Mouse (Mus musculus) limb, embryonic 11.5 days (tissue): ENCODE results near the gene Gale. TPM values are rescaled to one million over a fixed set of nuclear protein-coding genes. Genes with fewer than 3 reads are reported as not detected.
A peak's percentile ranks its signal among the peaks of the same experiment; 100 is the strongest.

Experiments
- ATAC-seq: fragments of 200-750 bp; cut with Nextera tagmentation; 2 replicates; pipeline ENCODE4 v1.8.0; 2017; ENCODE audit warnings: low read depth; ENCODE audit not compliant: insufficient number of reproducible peaks, low FRiP score, low TSS enrichment
- DNase-seq: peaks from one replicate; pipeline ENCODE4 v3.0.0-alpha.2; 2015; ENCODE audit warnings: low spot score
- H3K27ac ChIP-seq: fragments of 300-500 bp; sonication (generic); replicated peaks from 2 replicates; pipeline ENCODE4 v1.5.1; 2014; ENCODE audit warnings: low read depth, mild to moderate bottlenecking, low read length
- H3K27me3 ChIP-seq: fragments of 300-500 bp; sonication (generic); 2 replicates; pipeline ENCODE4 v1.6.1; 2014; ENCODE audit warnings: mild to moderate bottlenecking, low read length, mixed read lengths; ENCODE audit not compliant: control insufficient read depth, insufficient read depth
- H3K36me3 ChIP-seq: fragments of 300-500 bp; sonication (generic); 2 replicates; pipeline ENCODE4 v1.6.1; 2014; ENCODE audit warnings: mild to moderate bottlenecking, low read length, moderate library complexity, mixed read lengths; ENCODE audit not compliant: control insufficient read depth, insufficient read depth
- H3K4me1 ChIP-seq: fragments of 300-500 bp; sonication (generic); 2 replicates; pipeline ENCODE4 v1.6.1; 2014; ENCODE audit warnings: low read length, mixed read lengths; ENCODE audit not compliant: control insufficient read depth, insufficient read depth
- H3K4me2 ChIP-seq: fragments of 300-500 bp; sonication (generic); 2 replicates; pipeline ENCODE4 v1.6.1; 2014; ENCODE audit warnings: low read depth, mild to moderate bottlenecking, moderate library complexity; ENCODE audit not compliant: severe bottlenecking
- H3K4me3 ChIP-seq: fragments of 300-500 bp; sonication (generic); 2 replicates; pipeline ENCODE4 v1.5.1; 2014; ENCODE audit warnings: low read depth, low read length
- H3K9ac ChIP-seq: fragments of 300-500 bp; sonication (generic); 2 replicates; pipeline ENCODE4 v1.6.1; 2014; ENCODE audit warnings: mild to moderate bottlenecking, low read length
- H3K9me3 ChIP-seq: fragments of 300-500 bp; sonication (generic); 2 replicates; pipeline ENCODE4 v1.6.1; 2016; ENCODE audit warnings: low read length; ENCODE audit not compliant: control insufficient read depth
- WGBS: fragments of 180-500 bp; shearing (Covaris S2); extraction: QIAGEN DNeasy Blood & Tissue Kit; methylation state at CpG from one replicate; pipeline ENCODE4 v1.1.7; 2014; 5-methylcytosine and 5-hydroxymethylcytosine counted together
- polyA plus RNA-seq: library from polyadenylated mRNA; unstranded; fragments of >200 nt; fragmentation: Nextera tagmentation; extraction: Ambion mirVana; gene quantifications from 2 replicates; pipeline ENCODE4 v1.2.1, GENCODE M21; 2014

Gale gene
- polyA plus RNA-seq, 1 experiment from 2014 or later, result 28.8 TPM

- Histone ChIP-seq H3K4me1 (no peaks in the 10 kb centered on the region), H3K36me3 (peaks cover 2% of the 10 kb centered on the region; the same call in 1 of the 2 replicates), H3K27me3 (no peaks in the 10 kb centered on the region), H3K27ac (no peak overlapping the region), H3K4me2 (no peak overlapping the region), H3K9ac (no peak overlapping the region), H3K4me3 (no peak overlapping the region), H3K9me3 (no peaks in the 10 kb centered on the region)
- DNase-seq (no peak), ATAC-seq (no peak)
- 67% methylated on average over 8 of the region's 8 CpGs for WGBS
These were observed 5.2 kb upstream of the Gale start for GRCm38 (mm10) chr4:135958354-135958753.

GRCm38 (mm10) chr4:135960717-135961116 is 2.8 kb upstream of the Gale start:
- H3K36me3 ChIP-seq, result no peaks in the 10 kb centered on the region; the same call in 1 of the 2 replicates
- no peak overlapping the region for H3K27ac ChIP-seq
- ATAC-seq (no peak), DNase-seq (peak; percentile 90)
- WGBS, result 23% methylated on average over 5 of the region's 5 CpGs
- H3K4me2 ChIP-seq, result no peak overlapping the region
- H3K9me3 ChIP-seq, result no peaks in the 10 kb centered on the region
- H3K27me3 ChIP-seq, result no peaks in the 10 kb centered on the region
- no peak overlapping the region for H3K9ac ChIP-seq
- peaks cover 9% of the 10 kb centered on the region for H3K4me1 ChIP-seq
- H3K4me3 ChIP-seq, result no peak overlapping the region

GRCm38 (mm10) chr4:135961709-135962108 is 1.8 kb upstream of the Gale start:
- Histone ChIP-seq H3K4me2 (no peak overlapping the region), H3K4me1 (peaks cover 9% of the 10 kb centered on the region), H3K27ac (no peak overlapping the region), H3K36me3 (peaks cover 2% of the 10 kb centered on the region; the same call in 1 of the 2 replicates), H3K27me3 (no peaks in the 10 kb centered on the region), H3K4me3 (no peak overlapping the region), H3K9me3 (no peaks in the 10 kb centered on the region), H3K9ac (no peak overlapping the region)
- 88% methylated on average over 5 of the region's 5 CpGs for WGBS
- ATAC-seq (no peak), DNase-seq (no peak)

- no peak overlapping the region for H3K4me2 ChIP-seq
- no peak overlapping the region for H3K4me3 ChIP-seq
- peaks cover 9% of the 10 kb centered on the region for H3K4me1 ChIP-seq
- no peak overlapping the region for H3K27ac ChIP-seq
- DNase-seq (no peak), ATAC-seq (no peak)
- H3K36me3 ChIP-seq, result peaks cover 4% of the 10 kb centered on the region
- H3K9me3 ChIP-seq, result no peaks in the 10 kb centered on the region
- no peak overlapping the region for H3K9ac ChIP-seq
- no peaks in the 10 kb centered on the region for H3K27me3 ChIP-seq
- 90% methylated on average over 7 of the region's 7 CpGs for WGBS
These were observed 1.3 kb upstream of the Gale start for GRCm38 (mm10) chr4:135962198-135962597.

- Histone ChIP-seq H3K27ac (0 out of 2 replicates have a peak overlapping the region, but pooled peaks have one; percentile 24), H3K4me1 (peaks cover 9% of the 10 kb centered on the region), H3K4me3 (peak overlapping the region; percentile 47), H3K4me2 (peak overlapping the region; percentile 94), H3K36me3 (peaks cover 10% of the 10 kb centered on the region), H3K9ac (peak overlapping the region; percentile 71), H3K9me3 (no peaks in the 10 kb centered on the region), H3K27me3 (no peaks in the 10 kb centered on the region)
- ATAC-seq, result no peak
- no peak for DNase-seq
- 4% methylated on average over 15 of the region's 15 CpGs for WGBS
These were observed 581 bp upstream of the Gale start for GRCm38 (mm10) chr4:135962946-135963345.

GRCm38 (mm10) chr4:135964426-135964825 is 899 bp downstream of the Gale start:
- peak overlapping the region; percentile 46 for H3K9ac ChIP-seq
- WGBS, result 4% methylated on average over 12 of the region's 12 CpGs
- H3K4me3 ChIP-seq, result peak overlapping the region; percentile 47
- H3K4me1 ChIP-seq, result peaks cover 9% of the 10 kb centered on the region
- DNase-seq (no peak), ATAC-seq (no peak)
- no peaks in the 10 kb centered on the region for H3K27me3 ChIP-seq
- H3K36me3 ChIP-seq, result peaks cover 15% of the 10 kb centered on the region
- H3K27ac ChIP-seq, result no peak overlapping the region
- H3K9me3 ChIP-seq, result no peaks in the 10 kb centered on the region
- H3K4me2 ChIP-seq, result peak overlapping the region; percentile 94

GRCm38 (mm10) chr4:135965113-135965512 is 1.6 kb downstream of the Gale start:
- Histone ChIP-seq H3K36me3 (peaks cover 18% of the 10 kb centered on the region), H3K4me3 (no peak overlapping the region), H3K9me3 (no peaks in the 10 kb centered on the region), H3K27me3 (no peaks in the 10 kb centered on the region), H3K4me1 (peaks cover 9% of the 10 kb centered on the region), H3K4me2 (peak overlapping the region; percentile 94; the same call in 1 of the 2 replicates), H3K27ac (no peak overlapping the region), H3K9ac (no peak overlapping the region)
- 84% methylated on average over 9 of the region's 9 CpGs for WGBS
- DNase-seq (no peak), ATAC-seq (no peak)

GRCm38 (mm10) chr4:135966283-135966682 is 2.8 kb downstream of the Gale start:
- ATAC-seq, result no peak
- Histone ChIP-seq H3K27ac (no peak overlapping the region), H3K4me1 (peaks cover 10% of the 10 kb centered on the region), H3K4me2 (no peak overlapping the region), H3K4me3 (no peak overlapping the region), H3K36me3 (peaks cover 18% of the 10 kb centered on the region), H3K9ac (no peak overlapping the region), H3K27me3 (no peaks in the 10 kb centered on the region), H3K9me3 (no peaks in the 10 kb centered on the region)
- 89% methylated on average over 16 of the region's 16 CpGs for WGBS
- DNase-seq, result no peak
